Mouse (Mus musculus): ENCODE results near the gene Trim41. TPM values are rescaled to one million over a fixed set of nuclear protein-coding genes. Genes with fewer than 3 reads are reported as not detected.

Gene Trim41
- polyA plus RNA-seq, 1 experiment from 2014 or later, result 4.0 TPM

DNA sequence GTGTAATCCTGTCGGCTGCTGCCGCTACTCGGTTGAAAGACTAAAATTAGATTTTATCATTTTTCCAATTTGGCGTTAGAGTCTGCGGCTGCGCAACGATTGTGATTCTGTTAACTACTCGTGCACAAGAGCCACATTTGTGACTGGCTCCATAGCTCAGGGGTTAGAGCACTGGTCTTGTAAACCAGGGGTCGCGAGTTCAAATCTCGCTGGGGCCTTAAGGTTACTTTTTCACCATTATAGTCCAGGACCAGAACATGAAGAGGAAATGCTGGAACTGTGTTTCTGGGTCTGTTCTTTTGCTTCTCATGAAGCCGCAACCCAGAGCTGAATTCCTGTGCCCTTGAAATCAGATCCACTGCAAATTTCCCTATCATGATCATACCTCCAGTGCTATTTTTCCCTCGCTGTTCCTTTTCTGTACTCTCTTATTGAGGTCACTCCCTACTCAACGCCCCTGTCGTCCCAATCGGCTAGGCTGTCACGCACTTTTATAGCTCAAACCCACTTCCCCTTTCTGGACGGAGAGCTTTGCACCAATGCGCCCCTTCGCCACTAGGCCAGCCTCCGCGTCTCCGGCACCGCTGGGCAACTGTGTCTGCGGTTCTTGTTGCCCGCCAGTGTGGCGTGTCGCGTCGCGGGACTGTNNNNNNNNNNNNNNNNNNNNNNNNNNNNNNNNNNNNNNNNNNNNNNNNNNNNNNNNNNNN, 36.5 kb upstream of the Trim41 start:
- Histone ChIP-seq H3K36me3 (ENCODE audit: control insufficient read depth, insufficient read depth, low read length) (no peaks in the 10 kb centered on the region), H3K4me2 (replicated peaks; ENCODE audit: low read depth) (peak overlapping the region; percentile 78), H3K4me1 (replicated peaks; ENCODE audit: control insufficient read depth, insufficient read depth) (no peaks in the 10 kb centered on the region), H3K27ac (replicated peaks) (no peak overlapping the region; the same call in 1 of the 2 replicates), H3K9ac (ENCODE audit: low read length) (0 out of 2 replicates have a peak overlapping the region, but pooled peaks have one; percentile 41), H3K4me3 (ENCODE audit: low read depth, low read length) (peak overlapping the region; percentile 46), H3K9me3 (ENCODE audit: control insufficient read depth, low read length) (no peaks in the 10 kb centered on the region), H3K27me3 (ENCODE audit: control insufficient read depth, insufficient read depth, low read length) (no peaks in the 10 kb centered on the region)
- 2% methylated on average over 31 of the region's 31 CpGs for WGBS
- DNase-seq (ENCODE audit: low spot score), result peak; percentile 76
- peak; percentile 53; the same call in 1 of the 2 replicates for ATAC-seq (ENCODE audit: low FRiP score, low TSS enrichment)
- TF ChIP-seq CTCF (IDR thresholded peaks at IDR 0.05; ENCODE audit: low read depth), result peak; percentile 32
- no peak for TF ChIP-seq EP300 (optimal IDR thresholded peaks at IDR 0.05)

DNA sequence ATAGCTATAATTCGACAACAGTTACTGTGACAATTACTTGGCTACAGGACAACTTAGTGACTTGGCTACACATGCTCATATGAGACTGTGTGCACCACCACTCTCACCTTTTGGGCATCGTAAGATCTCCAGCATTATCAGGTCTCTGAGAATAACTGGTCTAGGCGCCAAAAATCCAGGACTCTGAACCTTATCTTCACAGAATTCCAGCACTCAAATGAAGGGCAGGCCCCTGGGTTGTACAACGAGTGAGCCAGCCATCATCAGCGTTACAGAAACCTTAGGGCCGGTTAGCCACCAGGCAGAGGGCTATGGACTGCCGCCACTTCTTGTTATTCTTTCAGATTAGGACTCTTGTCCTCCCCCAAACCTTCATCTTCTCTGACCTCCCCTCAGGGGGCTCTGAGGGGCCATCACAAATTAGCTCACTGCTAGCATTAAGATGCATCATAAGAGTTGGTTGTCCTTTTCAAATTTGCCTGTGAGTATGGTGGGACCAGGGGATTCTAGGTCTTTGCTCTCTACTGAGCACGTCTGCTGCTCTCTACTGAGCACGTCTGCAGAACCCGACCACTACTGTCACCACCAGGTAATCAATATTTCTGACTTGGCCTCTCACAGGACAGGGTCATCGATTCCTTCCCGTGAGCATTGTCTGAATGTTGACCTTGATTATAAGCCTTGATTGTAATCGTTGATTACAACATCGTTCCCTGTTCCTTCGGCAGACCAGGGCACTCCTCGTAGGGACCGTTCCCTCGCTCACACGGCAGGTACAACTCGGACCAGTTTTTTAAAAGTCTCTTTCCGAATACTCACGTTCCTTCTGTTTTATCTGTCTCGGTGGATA, 35.7 kb upstream of the Trim41 start:
- WGBS, result 10% methylated on average over 23 of the region's 23 CpGs
- no peaks in the 10 kb centered on the region for H3K9me3 ChIP-seq (ENCODE audit: control insufficient read depth, low read length)
- H3K9ac ChIP-seq (ENCODE audit: low read length), result peak overlapping the region; percentile 53
- H3K27me3 ChIP-seq (ENCODE audit: control insufficient read depth, insufficient read depth, low read length), result no peaks in the 10 kb centered on the region
- H3K4me3 ChIP-seq (ENCODE audit: low read depth, low read length), result peak overlapping the region; percentile 46
- peak overlapping the region; percentile 78 for H3K4me2 ChIP-seq (replicated peaks; ENCODE audit: low read depth)
- ATAC-seq (ENCODE audit: low FRiP score, low TSS enrichment), result no peak
- DNase-seq (ENCODE audit: low spot score), result no peak
- H3K27ac ChIP-seq (replicated peaks), result no peak overlapping the region
- H3K4me1 ChIP-seq (replicated peaks; ENCODE audit: control insufficient read depth, insufficient read depth), result no peaks in the 10 kb centered on the region
- no peak for TF ChIP-seq EP300 (optimal IDR thresholded peaks at IDR 0.05)
- no peak for TF ChIP-seq CTCF (IDR thresholded peaks at IDR 0.05; ENCODE audit: low read depth)
- H3K36me3 ChIP-seq (ENCODE audit: control insufficient read depth, insufficient read depth, low read length), result no peaks in the 10 kb centered on the region

DNA sequence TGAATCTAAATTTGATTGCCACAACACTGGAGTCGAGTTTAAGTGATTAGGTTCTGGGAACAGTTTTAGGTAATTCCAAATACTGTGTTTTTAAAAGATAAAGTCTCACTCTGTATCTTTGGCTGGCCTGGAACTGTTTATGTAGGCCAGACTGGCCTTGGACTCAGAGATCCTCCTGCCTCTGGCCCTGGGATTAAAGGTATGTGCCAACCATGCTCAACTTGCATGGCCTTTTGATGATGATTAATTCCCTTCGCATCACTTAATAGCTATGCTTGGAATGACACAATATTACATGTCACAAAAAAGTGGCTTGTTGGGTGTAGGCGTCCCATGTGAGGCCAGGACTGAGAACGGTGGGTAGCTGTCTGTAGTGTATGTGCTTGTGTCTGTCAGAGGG, 35.0 kb upstream of the Trim41 start:
- H3K9me3 ChIP-seq (ENCODE audit: control insufficient read depth, low read length), result no peaks in the 10 kb centered on the region
- no peak overlapping the region for H3K27ac ChIP-seq (replicated peaks)
- no peaks in the 10 kb centered on the region for H3K36me3 ChIP-seq (ENCODE audit: control insufficient read depth, insufficient read depth, low read length)
- TF ChIP-seq EP300 (optimal IDR thresholded peaks at IDR 0.05) (no peak), CTCF (IDR thresholded peaks at IDR 0.05; ENCODE audit: low read depth) (no peak)
- no peak overlapping the region for H3K4me3 ChIP-seq (ENCODE audit: low read depth, low read length)
- 67% methylated on average over 4 of the region's 4 CpGs for WGBS
- DNase-seq (ENCODE audit: low spot score), result no peak
- peak overlapping the region; percentile 78; the same call in 1 of the 2 replicates for H3K4me2 ChIP-seq (replicated peaks; ENCODE audit: low read depth)
- no peaks in the 10 kb centered on the region for H3K27me3 ChIP-seq (ENCODE audit: control insufficient read depth, insufficient read depth, low read length)
- H3K9ac ChIP-seq (ENCODE audit: low read length), result no peak overlapping the region
- H3K4me1 ChIP-seq (replicated peaks; ENCODE audit: control insufficient read depth, insufficient read depth), result no peaks in the 10 kb centered on the region
- no peak for ATAC-seq (ENCODE audit: low FRiP score, low TSS enrichment)

DNA sequence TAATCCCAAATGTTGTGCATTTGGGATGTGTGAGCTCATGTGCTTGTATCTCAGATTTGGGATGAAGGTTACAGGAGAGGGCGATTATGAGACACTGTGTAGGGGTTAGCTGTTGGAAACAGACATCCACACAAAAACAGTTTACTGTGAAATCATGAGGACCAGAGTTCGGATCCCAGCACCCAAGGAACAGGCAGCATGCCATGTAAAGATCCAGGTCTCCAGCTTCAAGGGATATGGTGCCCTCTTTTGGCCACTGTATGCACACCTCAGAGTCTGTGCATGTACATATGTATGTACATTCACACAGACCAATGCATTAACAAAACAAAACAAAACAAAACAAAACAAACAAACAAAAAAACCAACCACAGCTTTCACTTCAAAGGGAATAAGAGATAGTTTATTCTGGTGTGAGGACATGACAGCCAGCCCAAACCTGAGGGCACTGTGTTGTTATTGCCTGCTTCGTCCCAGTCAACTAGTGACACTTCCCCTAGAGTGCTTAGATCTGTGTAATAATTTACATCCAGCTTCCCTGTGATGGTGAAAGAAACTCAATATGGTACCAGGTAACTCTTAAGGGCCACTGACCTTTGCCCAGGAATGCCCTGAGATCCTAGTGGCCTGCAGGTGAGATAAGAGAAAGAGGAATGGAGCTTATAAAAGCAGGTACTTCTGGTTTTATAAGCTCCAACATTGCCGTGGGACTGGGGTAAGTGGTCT, 34.3 kb upstream of the Trim41 start:
- Histone ChIP-seq H3K9me3 (ENCODE audit: control insufficient read depth, low read length) (no peaks in the 10 kb centered on the region), H3K4me2 (replicated peaks; ENCODE audit: low read depth) (no peak overlapping the region), H3K27ac (replicated peaks) (no peak overlapping the region), H3K36me3 (ENCODE audit: control insufficient read depth, insufficient read depth, low read length) (no peaks in the 10 kb centered on the region), H3K27me3 (ENCODE audit: control insufficient read depth, insufficient read depth, low read length) (no peaks in the 10 kb centered on the region), H3K4me3 (ENCODE audit: low read depth, low read length) (no peak overlapping the region), H3K4me1 (replicated peaks; ENCODE audit: control insufficient read depth, insufficient read depth) (no peaks in the 10 kb centered on the region), H3K9ac (ENCODE audit: low read length) (no peak overlapping the region)
- 81% methylated on average over 4 of the region's 4 CpGs for WGBS
- peak; percentile 63 for TF ChIP-seq CTCF (IDR thresholded peaks at IDR 0.05; ENCODE audit: low read depth)
- no peak for TF ChIP-seq EP300 (optimal IDR thresholded peaks at IDR 0.05)
- DNase-seq (ENCODE audit: low spot score) (no peak), ATAC-seq (ENCODE audit: low FRiP score, low TSS enrichment) (no peak)

DNA sequence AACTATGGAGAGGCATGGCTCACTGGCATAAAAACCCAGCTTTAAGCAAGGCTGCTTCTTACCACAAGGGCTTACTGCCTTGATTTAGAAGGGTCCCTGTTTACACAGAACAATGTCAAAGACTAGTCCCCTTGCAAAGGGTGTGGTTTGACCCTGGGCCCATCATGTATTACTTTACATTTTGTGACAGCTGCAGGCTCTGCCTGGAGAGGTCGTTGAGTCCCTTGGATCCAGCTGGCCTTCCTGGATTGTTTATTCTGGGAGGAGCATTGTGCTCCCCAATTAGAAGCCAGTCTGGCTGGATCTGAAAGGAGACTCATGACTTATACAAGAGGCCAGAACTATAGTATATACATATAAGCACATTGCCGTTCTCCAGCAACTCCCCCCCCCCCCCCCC, 33.1 kb upstream of the Trim41 start:
- TF ChIP-seq CTCF (IDR thresholded peaks at IDR 0.05; ENCODE audit: low read depth) (no peak), EP300 (optimal IDR thresholded peaks at IDR 0.05) (no peak)
- ATAC-seq (ENCODE audit: low FRiP score, low TSS enrichment) (no peak), DNase-seq (ENCODE audit: low spot score) (no peak)
- 6% methylated on average over 2 of the region's 2 CpGs for whole genome bisulfite sequencing
- H3K4me2 ChIP-seq (replicated peaks; ENCODE audit: low read depth), result no peak overlapping the region
- no peaks in the 10 kb centered on the region for H3K9me3 ChIP-seq (ENCODE audit: control insufficient read depth, low read length)
- no peaks in the 10 kb centered on the region for H3K4me1 ChIP-seq (replicated peaks; ENCODE audit: control insufficient read depth, insufficient read depth)
- no peak overlapping the region for H3K4me3 ChIP-seq (ENCODE audit: low read depth, low read length)
- no peaks in the 10 kb centered on the region for H3K36me3 ChIP-seq (ENCODE audit: control insufficient read depth, insufficient read depth, low read length)
- H3K9ac ChIP-seq (ENCODE audit: low read length), result no peak overlapping the region
- no peak overlapping the region for H3K27ac ChIP-seq (replicated peaks)
- H3K27me3 ChIP-seq (ENCODE audit: control insufficient read depth, insufficient read depth, low read length), result no peaks in the 10 kb centered on the region

Data from stomach, postnatal 0 days (tissue).